Mouse (Mus musculus): ENCODE data around the gene Adamts7. TPM values are rescaled to one million over a fixed set of nuclear protein-coding genes. Genes with fewer than 3 reads are reported as not detected.

The Adamts7 gene
- polyA plus RNA-seq, 1 experiment from 2014 or later: 19.0 TPM

DNA sequence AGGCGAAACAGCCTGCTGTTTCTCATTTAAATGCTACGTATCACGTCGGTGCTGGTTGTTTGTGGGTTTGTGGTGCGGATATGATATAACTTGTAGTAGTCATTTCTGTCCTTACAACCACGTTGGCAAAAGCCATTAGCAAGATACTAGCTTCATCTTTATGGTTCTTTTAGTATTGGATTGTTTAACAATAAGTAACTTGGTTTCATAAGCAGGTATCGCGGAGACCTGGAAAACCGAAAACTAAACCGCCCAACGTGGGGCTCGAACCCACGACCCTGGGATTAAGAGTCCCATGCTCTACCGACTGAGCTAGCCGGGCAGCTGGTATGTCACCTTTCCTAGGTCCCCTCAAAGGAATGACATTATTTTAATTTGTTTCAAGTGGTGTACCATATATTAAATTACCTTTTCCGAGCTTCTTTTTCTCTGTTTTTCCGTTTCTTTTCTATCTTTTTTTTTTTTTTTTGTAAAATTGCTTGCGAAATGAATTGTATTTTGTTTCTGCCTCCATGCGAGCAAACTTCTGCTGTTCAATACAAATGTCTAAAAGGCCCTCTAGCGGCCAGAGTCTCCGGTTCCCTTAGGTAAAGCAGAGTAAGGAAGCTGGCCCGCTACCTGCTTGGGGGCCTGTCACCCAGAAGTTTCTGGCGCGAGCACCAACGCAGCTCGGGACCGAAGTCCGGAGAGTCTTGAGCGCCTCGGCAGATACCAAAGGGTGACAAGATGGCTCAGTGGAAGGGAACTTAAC lies 36.4 kb upstream of the Adamts7 start:
- Histone ChIP-seq H3K4me3 (0 out of 2 replicates have a peak overlapping the region, but pooled peaks have one; percentile 15), H3K27me3 (replicated peaks) (no peaks in the 10 kb centered on the region), H3K4me2 (replicated peaks) (peak overlapping the region; percentile 49), H3K27ac (no peak overlapping the region), H3K36me3 (no peaks in the 10 kb centered on the region), H3K9ac (no peak overlapping the region), H3K4me1 (no peaks in the 10 kb centered on the region), H3K9me3 (no peaks in the 10 kb centered on the region)
- under 1% methylated on average over 30 of the region's 30 CpGs for WGBS
- peak; percentile 35; the same call in 1 of the 2 replicates for ATAC-seq (ENCODE audit: low FRiP score, low read depth)

DNA sequence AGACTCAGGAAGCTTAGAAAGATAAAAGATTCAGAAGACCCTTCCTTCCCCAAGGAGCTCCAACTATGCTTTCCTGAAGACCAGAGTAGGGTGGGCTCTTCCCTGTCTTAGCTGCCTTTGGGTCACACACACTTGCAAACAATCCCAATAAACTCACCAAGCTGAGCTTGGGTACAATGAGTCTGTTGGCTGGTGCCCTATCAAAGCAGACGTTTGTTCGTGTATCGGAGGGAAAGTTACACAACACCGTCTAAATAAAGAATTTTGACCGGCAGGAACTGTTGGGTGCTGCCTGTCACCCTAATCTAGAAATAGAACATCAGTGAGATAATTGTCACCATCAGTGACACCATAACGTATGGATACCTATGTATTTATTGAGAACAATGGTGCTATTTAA lies 35.7 kb upstream of the Adamts7 start:
- Histone ChIP-seq H3K4me2 (replicated peaks) (no peak overlapping the region), H3K9ac (no peak overlapping the region), H3K4me1 (no peaks in the 10 kb centered on the region), H3K4me3 (no peak overlapping the region), H3K9me3 (no peaks in the 10 kb centered on the region), H3K27ac (no peak overlapping the region), H3K27me3 (replicated peaks) (no peaks in the 10 kb centered on the region), H3K36me3 (no peaks in the 10 kb centered on the region)
- 67% methylated on average over 6 of the region's 6 CpGs for WGBS
- no peak for ATAC-seq (ENCODE audit: low FRiP score, low read depth)

DNA sequence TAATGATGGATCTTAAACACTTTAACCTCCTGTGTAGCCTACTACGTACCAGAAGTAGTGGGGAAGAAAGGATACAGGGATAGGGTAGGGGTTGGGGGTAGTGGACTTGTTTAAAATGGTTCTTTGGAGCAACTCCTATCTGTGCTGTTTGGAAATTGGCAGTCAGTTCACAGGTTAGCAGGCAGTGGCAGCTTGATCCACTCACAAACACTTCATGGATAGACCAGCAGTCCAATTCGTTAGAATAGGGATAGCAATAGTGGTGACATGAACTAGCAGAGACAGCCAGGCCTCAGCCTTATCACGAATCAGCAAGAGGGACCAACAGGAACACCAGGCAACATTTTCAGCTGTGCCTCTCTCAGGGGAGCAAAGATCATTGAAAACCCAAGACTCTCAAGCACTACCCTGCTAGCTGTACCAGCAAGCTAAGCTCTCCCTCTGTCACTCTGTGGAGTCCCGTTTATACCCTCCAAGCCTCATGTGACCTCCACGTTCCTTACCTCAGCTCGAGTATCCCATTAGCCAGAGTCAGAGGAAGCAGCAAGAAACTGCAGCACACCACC lies 34.1 kb upstream of the Adamts7 start:
- Histone ChIP-seq H3K4me2 (replicated peaks) (no peak overlapping the region), H3K9me3 (no peaks in the 10 kb centered on the region), H3K27ac (no peak overlapping the region), H3K9ac (no peak overlapping the region), H3K4me3 (no peak overlapping the region), H3K4me1 (no peaks in the 10 kb centered on the region), H3K27me3 (replicated peaks) (no peaks in the 10 kb centered on the region), H3K36me3 (no peaks in the 10 kb centered on the region)
- 82% methylated on average over 6 of the region's 6 CpGs for WGBS
- ATAC-seq (ENCODE audit: low FRiP score, low read depth): no peak

DNA sequence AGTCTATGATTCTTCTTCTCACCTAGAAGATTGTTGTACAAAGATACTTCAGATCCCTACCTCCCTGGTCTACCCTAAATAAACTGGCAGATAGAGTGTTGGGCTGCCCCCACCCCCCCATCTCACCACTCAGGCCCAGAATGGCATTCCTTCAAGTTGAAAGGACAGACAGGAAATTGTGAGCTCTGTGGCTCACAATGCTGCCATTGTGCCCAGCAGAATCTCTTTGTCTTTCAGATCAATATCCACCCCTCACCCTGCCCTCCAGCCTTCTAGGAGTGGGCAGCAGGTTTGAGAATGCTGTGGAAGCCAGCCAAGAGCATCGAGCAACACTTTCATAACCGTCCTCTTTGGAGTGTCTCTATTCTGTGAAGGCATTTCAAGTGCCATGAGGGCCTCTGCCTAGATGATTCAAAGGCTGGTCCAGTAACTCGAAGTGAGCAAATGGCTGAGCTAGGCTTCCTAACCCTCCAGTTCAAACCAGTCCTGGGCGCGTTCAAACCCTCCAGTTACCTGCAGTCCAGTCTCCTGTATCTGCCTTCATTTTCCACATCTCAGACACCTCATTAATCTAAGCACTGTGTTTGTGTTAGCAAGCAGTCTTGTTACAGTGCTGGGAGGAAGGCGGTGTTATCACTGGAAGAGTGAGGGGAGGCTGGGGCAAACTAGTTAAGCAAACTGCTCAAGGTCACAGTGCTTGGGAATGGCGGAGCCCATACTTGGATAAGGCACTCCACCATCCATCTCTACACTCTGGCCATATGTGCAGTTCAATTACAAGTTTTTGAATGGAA lies 29.1 kb upstream of the Adamts7 start:
- no peak for ATAC-seq (ENCODE audit: low FRiP score, low read depth)
- no peaks in the 10 kb centered on the region for H3K9me3 ChIP-seq
- H3K4me3 ChIP-seq: no peak overlapping the region
- H3K27me3 ChIP-seq (replicated peaks): no peaks in the 10 kb centered on the region
- no peaks in the 10 kb centered on the region for H3K4me1 ChIP-seq
- H3K36me3 ChIP-seq: no peaks in the 10 kb centered on the region
- H3K4me2 ChIP-seq (replicated peaks): no peak overlapping the region
- no peak overlapping the region for H3K27ac ChIP-seq
- no peak overlapping the region for H3K9ac ChIP-seq
- WGBS: 71% methylated on average over 7 of the region's 7 CpGs

DNA sequence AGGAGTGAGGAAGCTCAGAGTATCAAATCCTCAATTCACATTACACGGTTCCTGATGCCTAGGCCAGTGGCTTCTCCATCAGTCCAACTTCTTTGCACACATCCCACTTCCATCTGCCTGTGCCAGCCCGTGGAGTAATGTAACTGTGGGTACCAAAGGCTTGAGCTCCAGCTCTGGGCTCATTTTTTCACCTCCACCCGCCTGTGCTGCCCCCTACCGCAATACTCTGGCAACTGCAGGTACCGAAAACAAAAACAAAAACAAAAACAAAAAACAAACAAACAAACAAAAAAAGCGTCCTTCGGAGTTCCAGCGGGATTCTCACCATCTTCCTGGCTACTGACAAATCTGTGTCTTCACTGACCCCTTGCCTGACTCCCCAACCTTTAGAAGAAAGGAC lies 27.4 kb upstream of the Adamts7 start:
- Histone ChIP-seq H3K27me3 (replicated peaks) (no peaks in the 10 kb centered on the region), H3K4me3 (no peak overlapping the region), H3K4me1 (no peaks in the 10 kb centered on the region), H3K4me2 (replicated peaks) (no peak overlapping the region), H3K36me3 (no peaks in the 10 kb centered on the region), H3K9ac (no peak overlapping the region), H3K27ac (no peak overlapping the region), H3K9me3 (no peaks in the 10 kb centered on the region)
- no peak for ATAC-seq (ENCODE audit: low FRiP score, low read depth)
- 79% methylated on average over 8 of the region's 8 CpGs for WGBS

DNA sequence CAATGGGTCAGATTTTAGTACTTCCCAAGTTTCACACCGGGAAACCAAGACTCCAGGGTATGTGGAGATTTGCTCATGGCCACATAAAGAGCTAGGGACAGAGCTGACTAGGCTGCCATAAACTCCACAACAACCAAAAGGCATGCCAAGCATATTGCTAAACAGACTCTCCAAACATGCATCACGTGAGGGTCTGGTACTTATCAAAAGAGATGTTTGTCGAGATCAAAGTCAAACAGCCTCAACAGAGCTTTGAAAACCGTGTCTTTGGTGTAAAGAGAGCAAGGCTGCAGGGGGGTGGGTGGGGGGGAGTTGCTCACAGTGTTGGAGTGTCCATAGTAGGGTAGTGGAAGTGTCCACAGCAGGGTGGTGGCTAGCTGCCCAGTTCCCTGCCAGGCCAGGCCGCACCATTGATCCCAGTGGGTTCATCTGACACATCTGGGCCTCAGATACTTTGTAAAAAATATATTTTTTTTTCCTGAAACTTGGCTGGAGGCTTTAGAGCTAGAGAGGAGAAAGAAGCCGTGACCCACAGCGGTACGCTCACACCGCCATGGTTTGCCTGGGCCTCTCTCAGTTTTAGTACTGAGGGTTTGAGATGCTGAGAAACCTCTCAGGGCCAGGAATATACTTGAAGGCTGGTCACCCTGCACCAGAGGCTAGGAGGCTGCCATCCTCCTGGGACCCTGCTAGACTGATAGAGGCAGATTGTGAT lies 26.7 kb upstream of the Adamts7 start:
- Histone ChIP-seq H3K27ac (no peak overlapping the region), H3K36me3 (no peaks in the 10 kb centered on the region), H3K9me3 (no peaks in the 10 kb centered on the region), H3K9ac (no peak overlapping the region), H3K4me1 (no peaks in the 10 kb centered on the region), H3K4me2 (replicated peaks) (no peak overlapping the region), H3K27me3 (replicated peaks) (no peaks in the 10 kb centered on the region), H3K4me3 (no peak overlapping the region)
- 74% methylated on average over 9 of the region's 9 CpGs for WGBS
- ATAC-seq (ENCODE audit: low FRiP score, low read depth): no peak

DNA sequence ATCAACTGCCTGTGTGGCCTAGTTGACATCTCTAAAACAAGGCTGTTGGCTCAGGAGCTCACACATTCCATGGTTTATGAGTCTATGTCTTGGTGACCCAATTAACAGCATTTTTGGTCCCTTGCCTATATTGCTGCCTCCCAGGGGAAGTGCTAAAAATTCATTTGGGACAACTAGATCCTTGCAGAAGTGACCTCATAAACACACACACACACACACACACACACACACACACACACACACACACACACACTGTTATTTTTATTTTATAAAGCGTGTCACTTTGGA lies 26.2 kb upstream of the Adamts7 start:
- Histone ChIP-seq H3K4me2 (replicated peaks) (no peak overlapping the region), H3K9ac (no peak overlapping the region), H3K27ac (no peak overlapping the region), H3K36me3 (no peaks in the 10 kb centered on the region), H3K27me3 (replicated peaks) (no peaks in the 10 kb centered on the region), H3K4me3 (no peak overlapping the region), H3K9me3 (no peaks in the 10 kb centered on the region), H3K4me1 (no peaks in the 10 kb centered on the region)
- 95% methylated on average over 1 of the region's 1 CpGs for WGBS
- no peak for ATAC-seq (ENCODE audit: low FRiP score, low read depth)

DNA sequence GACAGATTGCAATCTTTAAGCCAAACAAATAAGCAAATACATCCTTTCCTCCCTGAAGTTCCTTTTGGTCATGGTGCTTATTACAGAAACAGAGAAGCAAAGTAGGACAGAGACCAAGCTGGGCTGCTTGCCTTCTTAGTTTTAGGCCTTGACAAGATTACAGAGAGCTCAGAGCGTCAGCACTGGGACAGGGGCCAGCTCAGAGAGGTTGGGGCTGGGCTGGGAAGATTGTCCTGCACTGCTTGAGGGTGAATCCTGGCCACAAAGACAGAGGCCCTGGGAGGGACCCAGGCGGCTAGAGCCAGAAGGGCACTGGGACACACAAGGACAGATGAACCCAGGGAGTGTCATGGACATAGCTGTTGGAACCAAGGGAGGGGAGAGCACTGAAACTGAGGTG lies 17.1 kb upstream of the Adamts7 start:
- Histone ChIP-seq H3K4me3 (no peak overlapping the region), H3K27ac (no peak overlapping the region), H3K36me3 (no peaks in the 10 kb centered on the region), H3K4me1 (no peaks in the 10 kb centered on the region), H3K9ac (no peak overlapping the region), H3K9me3 (no peaks in the 10 kb centered on the region), H3K27me3 (replicated peaks) (no peaks in the 10 kb centered on the region), H3K4me2 (replicated peaks) (no peak overlapping the region)
- WGBS: 58% methylated on average over 2 of the region's 2 CpGs
- no peak for ATAC-seq (ENCODE audit: low FRiP score, low read depth)

DNA sequence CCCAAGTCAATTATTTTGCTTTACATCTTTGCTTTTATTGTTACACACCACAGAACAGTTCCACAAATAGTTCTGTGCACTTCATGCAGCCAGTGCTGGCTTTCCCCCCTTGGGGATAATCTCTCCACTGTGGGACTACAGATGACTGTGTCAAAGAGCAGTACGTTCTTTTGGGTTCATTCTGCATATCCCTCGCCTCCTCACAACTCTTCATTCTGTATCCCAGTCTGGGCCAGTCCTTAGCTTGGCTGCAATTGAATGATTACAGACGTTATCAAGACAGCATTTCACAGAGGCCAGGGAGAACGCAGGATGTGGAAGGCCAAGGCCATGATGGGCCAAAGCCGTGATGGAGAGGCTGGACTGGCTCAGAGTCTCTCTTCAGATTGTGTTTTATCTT lies 16.0 kb upstream of the Adamts7 start:
- Histone ChIP-seq H3K36me3 (no peaks in the 10 kb centered on the region), H3K27ac (no peak overlapping the region), H3K27me3 (replicated peaks) (no peaks in the 10 kb centered on the region), H3K9me3 (no peaks in the 10 kb centered on the region), H3K4me3 (no peak overlapping the region), H3K4me2 (replicated peaks) (no peak overlapping the region), H3K4me1 (no peaks in the 10 kb centered on the region), H3K9ac (no peak overlapping the region)
- 85% methylated on average over 5 of the region's 5 CpGs for WGBS
- ATAC-seq (ENCODE audit: low FRiP score, low read depth): no peak

DNA sequence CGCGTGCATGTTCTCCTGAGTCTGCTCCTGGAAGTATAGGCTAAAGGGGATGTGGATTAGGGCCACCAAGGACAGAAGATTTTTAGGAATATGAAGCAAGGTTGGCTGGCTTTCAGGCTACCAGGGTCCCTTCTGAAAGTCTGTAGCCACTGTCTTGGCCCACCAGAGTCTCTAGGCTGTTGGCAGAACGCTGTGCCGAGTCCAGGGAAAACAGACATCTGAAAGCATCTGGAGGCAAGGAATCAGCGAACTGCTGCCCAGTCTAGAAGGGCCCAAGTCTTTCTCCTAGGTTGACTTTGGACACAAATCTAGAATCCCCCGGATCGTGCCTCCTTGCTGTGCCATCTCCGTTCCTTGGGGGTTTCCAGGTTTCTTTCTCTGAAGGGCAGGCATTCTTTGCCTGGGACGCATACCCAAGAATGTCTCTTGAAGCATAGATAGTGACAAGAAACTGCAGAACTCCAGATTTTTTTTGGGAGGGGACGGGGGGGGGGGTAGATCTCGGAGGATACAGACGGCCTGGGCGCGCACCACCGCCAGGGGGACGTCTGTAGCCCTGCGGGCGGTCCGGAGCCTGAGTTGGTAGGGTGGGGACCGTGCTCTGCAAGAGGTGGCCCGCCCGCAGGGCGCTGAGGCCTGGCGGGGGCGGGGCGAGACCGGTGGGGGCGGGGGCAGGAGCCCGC lies 485 bp upstream of the Adamts7 start:
- WGBS: 7% methylated on average over 29 of the region's 29 CpGs
- Histone ChIP-seq H3K27ac (no peak overlapping the region), H3K4me3 (peak overlapping the region; percentile 76), H3K9ac (peak overlapping the region; percentile 81), H3K4me1 (peaks cover 16% of the 10 kb centered on the region), H3K9me3 (no peaks in the 10 kb centered on the region), H3K27me3 (replicated peaks) (no peaks in the 10 kb centered on the region), H3K4me2 (replicated peaks) (peak overlapping the region; percentile 89), H3K36me3 (no peaks in the 10 kb centered on the region)
- peak; percentile 79 for ATAC-seq (ENCODE audit: low FRiP score, low read depth)

DNA sequence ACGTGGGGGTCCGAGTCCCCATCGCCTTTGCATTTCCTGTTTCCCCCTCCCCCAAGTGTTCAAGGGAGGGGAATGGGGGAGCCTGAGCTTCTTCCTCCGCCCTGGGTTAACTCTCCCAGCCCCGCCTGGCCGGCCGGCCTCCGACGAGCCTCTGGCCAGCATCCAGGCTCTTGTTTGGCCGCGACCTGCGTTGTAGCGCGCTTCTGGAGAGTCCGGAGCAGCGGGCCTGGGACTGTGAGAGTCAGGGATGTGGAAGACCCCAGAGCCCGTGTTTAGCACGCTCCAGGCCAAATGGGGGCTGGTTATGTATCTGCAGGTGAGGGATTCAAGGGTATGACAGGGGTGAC lies 853 bp downstream of the Adamts7 start:
- under 1% methylated on average over 18 of the region's 18 CpGs for WGBS
- H3K27me3 ChIP-seq (replicated peaks): no peaks in the 10 kb centered on the region
- peak; percentile 55 for ATAC-seq (ENCODE audit: low FRiP score, low read depth)
- peak overlapping the region; percentile 76 for H3K4me3 ChIP-seq
- peak overlapping the region; percentile 89 for H3K4me2 ChIP-seq (replicated peaks)
- H3K9ac ChIP-seq: peak overlapping the region; percentile 81
- no peaks in the 10 kb centered on the region for H3K36me3 ChIP-seq
- no peaks in the 10 kb centered on the region for H3K9me3 ChIP-seq
- peak overlapping the region; percentile 53; the same call in 1 of the 2 replicates for H3K27ac ChIP-seq
- H3K4me1 ChIP-seq: peaks cover 16% of the 10 kb centered on the region
